Comparison of ENCODE assay signal across 17 mouse cellular contexts in the genomic region with DNA sequence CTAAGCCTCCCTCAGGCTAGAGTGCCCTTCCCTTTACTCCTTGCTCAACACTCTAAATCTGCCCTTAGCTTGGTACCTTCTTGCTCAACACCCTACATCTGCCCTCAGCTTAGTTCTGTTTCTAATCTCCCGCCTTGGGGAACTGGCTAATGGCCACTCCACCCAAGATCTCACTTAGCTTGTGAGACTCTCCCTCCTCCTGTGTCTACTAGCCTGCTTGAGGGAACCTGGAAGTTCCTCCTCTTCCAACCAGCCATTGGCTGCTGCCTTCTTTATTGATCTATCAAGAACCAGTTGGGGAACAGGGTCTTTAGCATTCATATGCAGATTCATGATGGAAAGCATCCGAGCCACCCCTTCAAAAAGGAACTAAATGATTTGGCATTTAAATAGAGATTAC. TPM values are rescaled to one million over a fixed set of nuclear protein-coding genes. Genes with fewer than 3 reads are reported as not detected.
DNase-seq lines count a peak whose midpoint lies in the region; ATAC-seq and TF ChIP-seq lines count a peak whose summit lies in the region.
"Had no signal": no experiment of that assay in that cellular context is flagged by ENCODE, and none has a peak within 500 bp of the region (broad histone marks: within the 10 kb centered on the region; RNA-seq: fewer than 3 reads in every experiment).

No protein-coding gene starts in this region.

- H3K36me3 ChIP-seq in E14TG2a.4 (ENCODE audit: insufficient read depth, low read length) = peaks cover 14% of the 10 kb centered on the region
- H3K36me3 ChIP-seq in kidney, embryonic 16.5 days (ENCODE audit: insufficient read depth, low read length) = peaks cover 10% of the 10 kb centered on the region; the same call in 1 of the 2 replicates
- peaks cover 39% of the 10 kb centered on the region for H3K36me3 ChIP-seq in limb, embryonic 10.5 days
- H3K36me3 ChIP-seq: heart, embryonic 15.5 days had no signal

- no peak for TF ChIP-seq POLR2A in brain, embryonic 14.5 days (IDR thresholded peaks at IDR 0.05; ENCODE audit: borderline replicate concordance, extremely low read depth, insufficient read depth, insufficient read length, poor library complexity, severe bottlenecking)

- no peak overlapping the region for H3K9ac ChIP-seq in kidney, embryonic 16.5 days (replicated peaks; ENCODE audit: low read length)
- H3K9ac ChIP-seq: heart, embryonic 15.5 days; lung, embryonic 15.5 days had no signal

- no peaks in the 10 kb centered on the region for H3K9me3 ChIP-seq in E14TG2a.4 (ENCODE audit: low read length)
- peaks cover 5% of the 10 kb centered on the region; the same call in 1 of the 2 replicates for H3K9me3 ChIP-seq in kidney, embryonic 16.5 days (ENCODE audit: low read length)
- no peaks in the 10 kb centered on the region for H3K9me3 ChIP-seq in limb, embryonic 10.5 days (replicated peaks)
- H3K9me3 ChIP-seq: heart, embryonic 15.5 days; lung, embryonic 15.5 days had no signal

- H3K27ac ChIP-seq in gastrocnemius, adult 2 months = no peak overlapping the region
- no peak overlapping the region for H3K27ac ChIP-seq in kidney, embryonic 16.5 days (ENCODE audit: low read length)
- no peak overlapping the region for H3K27ac ChIP-seq in limb, embryonic 10.5 days
- H3K27ac ChIP-seq: heart, embryonic 15.5 days; lung, embryonic 15.5 days had no signal

- no peak overlapping the region for H3K4me2 ChIP-seq in kidney, embryonic 16.5 days (replicated peaks; ENCODE audit: low read depth, low read length)
- H3K4me2 ChIP-seq: heart, embryonic 15.5 days; lung, embryonic 15.5 days; midbrain, embryonic 11.5 days had no signal

- TF ChIP-seq CTCF in gastrocnemius, adult 2 months (IDR thresholded peaks at IDR 0.05) = no peak
- TF ChIP-seq CTCF in E14TG2a.4 (conservative IDR thresholded peaks at IDR 0.05; ENCODE audit: low read length) = no peak
- TF ChIP-seq CTCF in brain, embryonic 14.5 days (IDR thresholded peaks at IDR 0.05; ENCODE audit: borderline replicate concordance, extremely low read depth, insufficient read depth, insufficient read length) = no peak

- H3K27me3 ChIP-seq in E14TG2a.4 (ENCODE audit: insufficient read depth, low read length) = no peaks in the 10 kb centered on the region
- H3K27me3 ChIP-seq in kidney, embryonic 16.5 days (ENCODE audit: insufficient read depth, low read length) = no peaks in the 10 kb centered on the region
- no peaks in the 10 kb centered on the region for H3K27me3 ChIP-seq in limb, embryonic 10.5 days (ENCODE audit: low read depth, poor library complexity, severe bottlenecking)
- H3K27me3 ChIP-seq: heart, embryonic 15.5 days; lung, embryonic 15.5 days had no signal

- 92% methylated on average over 2 of the region's 2 CpGs for WGBS in kidney, embryonic 16.5 days
- 89% methylated on average over 2 of the region's 2 CpGs for WGBS in limb, embryonic 10.5 days

- no peak overlapping the region for H3K4me3 ChIP-seq in gastrocnemius, adult 2 months
- H3K4me3 ChIP-seq in E14TG2a.4 (replicated peaks; ENCODE audit: low read length) = peak overlapping the region; percentile 46
- H3K4me3 ChIP-seq in kidney, embryonic 16.5 days (ENCODE audit: low read length) = no peak overlapping the region
- no peak overlapping the region for H3K4me3 ChIP-seq in limb, embryonic 10.5 days
- H3K4me3 ChIP-seq: heart, embryonic 15.5 days; lung, embryonic 15.5 days had no signal

- peak; percentile 95 for ATAC-seq in megakaryocyte progenitor cell, adult 5-6 weeks (replicated peaks; ENCODE audit: poor library complexity)
- ATAC-seq in erythroblast, adult 5-6 weeks (replicated peaks; ENCODE audit: low FRiP score, poor library complexity, severe bottlenecking) = no peak
- ATAC-seq in kidney, embryonic 16.5 days (ENCODE audit: low FRiP score, low TSS enrichment) = no peak
- ATAC-seq: inflammation-experienced regulatory T-cells, adult 6 months had no signal

- DNase-seq in gastrocnemius, adult 2 months = peak; percentile 28
- no peak for DNase-seq in gastrocnemius, adult 18-20 months (ENCODE audit: low spot score)
- DNase-seq in brain, embryonic 14.5 days (ENCODE audit: low read depth) = peak; percentile 12
- DNase-seq in limb, embryonic 10.5 days (ENCODE audit: low spot score) = no peak
- DNase-seq: adrenal gland, postnatal 36 days; cerebellum, postnatal 25 days; kidney, adult 9 months; right cerebral cortex, postnatal 14 days; thymus, adult 2 months had no signal

- intact Hi-C loops in gastrocnemius, adult 2 months (cut with DNase I) = no loop called here

- peaks cover 59% of the 10 kb centered on the region for H3K4me1 ChIP-seq in E14TG2a.4 (replicated peaks; ENCODE audit: low read depth, low read length)
- peaks cover 4% of the 10 kb centered on the region; the same call in 1 of the 2 replicates for H3K4me1 ChIP-seq in kidney, embryonic 16.5 days (ENCODE audit: insufficient read depth, low read length)
- peaks cover 14% of the 10 kb centered on the region for H3K4me1 ChIP-seq in limb, embryonic 10.5 days

RNA-seq across cellular contexts. Expression of gene Hsf2, which starts 5.9 kb away (rescaled TPM):
- 10 to 100 TPM; 22.6 to 22.8 TPM for total RNA-seq in gastrocnemius, adult 2 months (2021)
- 10 to 100 TPM; 18.1 to 23.6 TPM for total RNA-seq in gastrocnemius, adult 18-20 months (2021)
- polyA plus RNA-seq in brain, embryonic 14.5 days (2012; rRNA removed) = 45.3 and 54.0 TPM in 2 replicates
- 14.6 and 19.4 TPM in 2 replicates for total RNA-seq in megakaryocyte progenitor cell, adult 5-6 weeks (2015)
- total RNA-seq in megakaryocyte progenitor cell, adult 5-6 weeks (2017) = 17.1 and 18.4 TPM in 2 replicates
- 0.38 and 3.6 TPM in 2 replicates for total RNA-seq in erythroblast, adult 5-6 weeks (2015; ENCODE audit: low replicate concordance)
- 2.8 and 3.3 TPM in 2 replicates for total RNA-seq in erythroblast, adult 5-6 weeks (2017; ENCODE audit: low replicate concordance)
- polyA plus RNA-seq in kidney, embryonic 16.5 days (2015; fragmentation: Nextera tagmentation; extraction: Ambion mirVana) = 22.5 and 27.6 TPM in 2 replicates
- polyA plus RNA-seq in limb, embryonic 10.5 days (2016; fragmentation: Nextera tagmentation; extraction: Ambion mirVana) = 35.9 and 43.4 TPM in 2 replicates

RNA-seq across cellular contexts. Expression of gene Serinc1, which starts 40.3 kb away (rescaled TPM):
- total RNA-seq in gastrocnemius, adult 2 months (2021) = 100 to 1,000 TPM; 180 to 183 TPM
- 100 to 1,000 TPM; 184 to 191 TPM for total RNA-seq in gastrocnemius, adult 18-20 months (2021)
- 251 and 289 TPM in 2 replicates for polyA plus RNA-seq in brain, embryonic 14.5 days (2012; rRNA removed)
- 75.7 and 80.8 TPM in 2 replicates for total RNA-seq in megakaryocyte progenitor cell, adult 5-6 weeks (2015)
- total RNA-seq in megakaryocyte progenitor cell, adult 5-6 weeks (2017) = 55.1 and 71.1 TPM in 2 replicates
- 419 and 426 TPM in 2 replicates for total RNA-seq in erythroblast, adult 5-6 weeks (2015; ENCODE audit: low replicate concordance)
- total RNA-seq in erythroblast, adult 5-6 weeks (2017; ENCODE audit: low replicate concordance) = 600 and 676 TPM in 2 replicates
- polyA plus RNA-seq in kidney, embryonic 16.5 days (2015; fragmentation: Nextera tagmentation; extraction: Ambion mirVana) = 153 and 163 TPM in 2 replicates
- 110 and 134 TPM in 2 replicates for polyA plus RNA-seq in limb, embryonic 10.5 days (2016; fragmentation: Nextera tagmentation; extraction: Ambion mirVana)

Comparison
In these comparisons a context has a peak if more than half of its experiments do, and no peak if none do; other contexts are left out.
1. DNase-seq: peak in gastrocnemius, adult 2 months (single experiment) and brain, embryonic 14.5 days (single experiment); none in gastrocnemius, adult 18-20 months (single experiment) and limb, embryonic 10.5 days (single experiment).